Mouse (Mus musculus) heart, adult 8-10 months (tissue): Measurements from ENCODE around the gene Lgmn. TPM values are rescaled to one million over a fixed set of nuclear protein-coding genes. Genes with fewer than 3 reads are reported as not detected.

Source experiments
- DNase-seq: peaks from one replicate; pipeline ENCODE4 v3.0.0; 2022; ENCODE audit warnings: low spot score
- total RNA-seq, 4 experiments: library from RNA; stranded (reverse); gene quantifications; 2 replicates each; pipeline ENCODE4 v1.2.4; 2022

The Lgmn gene
- total RNA-seq, 4 experiments from 2014 or later, result 53.7 to 64.8 (median 60.5) TPM

- no peak for DNase-seq
Measured at GRCm38 (mm10) chr12:102434107-102434506, 5.5 kb downstream of the Lgmn start.

- no peak for DNase-seq
Measured at GRCm38 (mm10) chr12:102432238-102432637, 7.4 kb downstream of the Lgmn start.

- DNase-seq, result no peak
Measured at GRCm38 (mm10) chr12:102430228-102430627, 9.4 kb downstream of the Lgmn start.

DNA sequence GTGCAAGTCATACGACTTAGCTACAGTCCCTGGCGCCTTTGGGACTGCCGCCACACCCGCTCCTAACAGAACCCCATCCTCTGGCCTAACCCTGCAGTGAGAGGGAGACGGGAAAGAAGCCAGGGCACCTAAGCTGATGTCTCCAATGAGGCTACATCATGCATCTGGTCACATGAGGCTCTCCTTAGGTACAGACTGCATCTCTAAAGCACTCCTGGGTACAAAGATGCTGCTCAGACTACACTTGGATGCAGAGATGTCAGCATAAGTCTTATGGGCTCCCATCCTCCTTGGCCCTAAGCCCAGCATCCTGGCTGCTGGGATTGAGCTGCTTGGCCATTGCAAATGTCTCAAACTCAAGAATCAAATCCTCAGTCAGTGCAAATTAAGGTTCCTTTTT lies 10.0 kb downstream of the Lgmn start:
- DNase-seq, result no peak

DNA sequence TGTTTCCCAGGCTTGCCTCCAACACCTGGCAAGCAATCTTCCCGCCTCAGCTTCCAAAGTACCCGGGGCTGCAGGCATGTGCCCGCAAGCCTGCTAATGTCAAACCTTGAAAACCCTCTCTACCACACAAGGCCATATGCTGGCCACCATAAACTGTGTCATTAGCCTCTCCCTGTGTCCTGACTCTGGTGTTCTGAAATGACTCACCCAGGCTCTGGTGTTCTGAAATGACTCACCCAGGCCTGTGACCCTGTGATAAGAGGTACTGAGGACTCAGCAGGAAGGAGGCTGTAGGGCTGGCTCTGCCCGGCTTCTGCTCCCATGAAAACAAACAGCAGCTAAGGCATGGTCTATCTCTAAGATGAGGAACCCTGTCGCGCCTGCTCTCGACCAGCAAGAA lies 13.3 kb downstream of the Lgmn start:
- no peak for DNase-seq

- no peak for DNase-seq
Measured at GRCm38 (mm10) chr12:102425048-102425578, 14.5 kb downstream of the Lgmn start.

- DNase-seq, result no peak
Measured at GRCm38 (mm10) chr12:102424456-102424855, 15.2 kb downstream of the Lgmn start.

DNA sequence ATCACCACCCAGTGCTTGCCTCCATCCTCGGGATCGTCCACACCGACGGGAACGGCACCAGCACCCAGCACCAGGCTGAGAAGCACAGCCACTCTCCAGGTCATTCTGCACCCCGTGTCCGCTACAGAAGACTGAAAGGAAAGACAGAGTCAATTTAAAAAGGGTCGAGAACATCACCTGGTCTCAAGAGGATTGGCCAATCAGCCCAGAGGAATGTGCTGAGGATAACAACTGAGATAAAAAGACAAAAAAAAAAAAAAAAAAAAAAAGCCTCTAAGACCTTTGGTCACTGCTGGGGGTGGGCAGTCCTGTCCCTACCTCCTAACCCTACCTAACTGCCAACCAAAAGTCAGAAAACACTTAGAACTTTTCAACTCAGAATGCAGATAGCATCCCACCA lies 16.0 kb downstream of the Lgmn start:
- DNase-seq, result no peak

DNA sequence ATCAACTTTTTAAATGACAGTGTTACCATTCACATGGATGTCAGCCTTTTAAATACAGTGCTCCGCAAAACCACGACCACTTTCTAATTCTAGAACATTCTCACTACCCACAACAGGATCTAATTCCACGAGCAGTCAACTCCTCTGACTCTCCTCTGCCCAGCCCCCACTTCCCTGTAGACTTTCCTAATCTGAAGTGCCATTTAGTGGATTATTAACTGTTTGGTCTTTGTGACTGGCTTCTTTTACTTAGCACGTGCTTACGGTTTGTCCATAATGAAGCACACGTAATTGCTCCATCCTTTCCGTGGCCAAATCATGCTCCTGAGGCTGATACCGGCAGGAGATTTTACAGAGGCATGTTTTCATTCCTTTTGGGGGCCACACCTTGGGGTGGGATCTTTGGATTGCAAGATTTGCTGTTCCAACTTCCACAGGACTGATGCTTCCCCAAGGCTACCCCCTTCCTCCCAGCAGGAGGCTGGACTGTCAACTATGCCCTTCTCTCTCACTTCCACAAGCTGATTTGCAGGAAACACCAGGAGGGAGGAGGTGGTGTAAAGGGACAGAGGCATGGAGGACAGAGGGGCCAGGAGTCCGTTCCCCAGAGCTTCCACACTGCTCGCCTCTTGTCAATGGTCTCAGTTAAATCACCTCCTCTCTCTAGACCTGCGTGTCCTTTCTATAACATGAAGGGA lies 16.8 kb downstream of the Lgmn start:
- no peak for DNase-seq

- peak; percentile 79 for DNase-seq
Measured at GRCm38 (mm10) chr12:102422065-102422464, 17.5 kb downstream of the Lgmn start.

GRCm38 (mm10) chr12:102420168-102420890 lies 19.3 kb downstream of the Lgmn start:
- no peak for DNase-seq

- no peak for DNase-seq
Measured at GRCm38 (mm10) chr12:102419544-102419943, 20.1 kb downstream of the Lgmn start.

GRCm38 (mm10) chr12:102417701-102418100 lies 21.9 kb downstream of the Lgmn start:
- DNase-seq, result no peak

DNA sequence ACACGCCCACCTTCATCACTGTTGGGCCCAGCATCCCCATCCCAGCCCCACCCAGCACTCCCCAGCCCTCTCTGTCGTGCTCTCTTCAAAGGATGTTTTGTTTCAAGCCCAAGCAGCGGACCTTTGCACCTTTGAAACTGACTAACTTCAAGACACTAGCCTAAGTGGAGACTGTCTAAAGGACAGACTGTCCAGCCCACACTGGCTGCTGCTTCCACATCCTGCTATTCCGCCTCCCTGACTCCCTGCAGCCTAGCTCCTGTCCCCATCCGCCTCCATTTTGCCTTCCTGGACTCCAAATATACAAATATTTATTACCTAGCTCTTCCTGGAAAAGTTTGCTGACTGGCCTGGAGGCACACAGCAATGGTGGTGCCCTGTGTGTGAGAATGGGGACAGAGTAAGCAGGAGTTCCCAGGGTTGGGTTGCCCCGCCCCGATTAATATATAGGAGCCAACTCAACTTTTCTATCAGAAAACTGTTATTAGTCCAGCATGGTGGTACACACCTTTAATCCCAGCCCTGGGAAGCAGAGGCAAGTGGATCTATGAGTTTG lies 22.6 kb downstream of the Lgmn start:
- DNase-seq, result no peak

DNA sequence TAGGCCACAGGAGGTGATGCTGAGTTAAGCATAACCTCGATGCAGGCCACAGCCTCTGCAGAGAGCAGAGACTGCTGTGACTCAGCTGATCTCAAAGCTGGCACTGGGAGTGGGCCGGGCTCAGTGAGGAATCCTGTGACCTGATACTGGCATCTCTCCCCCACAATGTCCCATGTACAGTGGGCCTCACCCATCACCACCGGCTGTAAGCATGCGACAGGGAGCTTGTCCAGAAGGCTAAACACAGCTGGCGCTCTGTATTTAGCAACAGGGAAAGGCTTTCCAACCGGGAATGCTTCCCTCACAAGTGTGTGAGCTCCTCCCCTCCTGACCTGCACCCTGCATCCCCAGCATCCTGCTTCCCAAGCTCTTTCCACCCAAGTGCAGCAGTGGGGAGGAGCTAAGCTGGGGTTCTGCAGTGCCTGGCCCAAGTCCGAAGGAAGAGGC lies 23.2 kb downstream of the Lgmn start:
- DNase-seq, result peak; percentile 75

- DNase-seq, result no peak
Measured at GRCm38 (mm10) chr12:102414686-102415085, 24.9 kb downstream of the Lgmn start.

GRCm38 (mm10) chr12:102413171-102413570 lies 26.4 kb downstream of the Lgmn start:
- no peak for DNase-seq

- DNase-seq, result no peak
Measured at GRCm38 (mm10) chr12:102398588-102398987, 41.0 kb downstream of the Lgmn start.

DNA sequence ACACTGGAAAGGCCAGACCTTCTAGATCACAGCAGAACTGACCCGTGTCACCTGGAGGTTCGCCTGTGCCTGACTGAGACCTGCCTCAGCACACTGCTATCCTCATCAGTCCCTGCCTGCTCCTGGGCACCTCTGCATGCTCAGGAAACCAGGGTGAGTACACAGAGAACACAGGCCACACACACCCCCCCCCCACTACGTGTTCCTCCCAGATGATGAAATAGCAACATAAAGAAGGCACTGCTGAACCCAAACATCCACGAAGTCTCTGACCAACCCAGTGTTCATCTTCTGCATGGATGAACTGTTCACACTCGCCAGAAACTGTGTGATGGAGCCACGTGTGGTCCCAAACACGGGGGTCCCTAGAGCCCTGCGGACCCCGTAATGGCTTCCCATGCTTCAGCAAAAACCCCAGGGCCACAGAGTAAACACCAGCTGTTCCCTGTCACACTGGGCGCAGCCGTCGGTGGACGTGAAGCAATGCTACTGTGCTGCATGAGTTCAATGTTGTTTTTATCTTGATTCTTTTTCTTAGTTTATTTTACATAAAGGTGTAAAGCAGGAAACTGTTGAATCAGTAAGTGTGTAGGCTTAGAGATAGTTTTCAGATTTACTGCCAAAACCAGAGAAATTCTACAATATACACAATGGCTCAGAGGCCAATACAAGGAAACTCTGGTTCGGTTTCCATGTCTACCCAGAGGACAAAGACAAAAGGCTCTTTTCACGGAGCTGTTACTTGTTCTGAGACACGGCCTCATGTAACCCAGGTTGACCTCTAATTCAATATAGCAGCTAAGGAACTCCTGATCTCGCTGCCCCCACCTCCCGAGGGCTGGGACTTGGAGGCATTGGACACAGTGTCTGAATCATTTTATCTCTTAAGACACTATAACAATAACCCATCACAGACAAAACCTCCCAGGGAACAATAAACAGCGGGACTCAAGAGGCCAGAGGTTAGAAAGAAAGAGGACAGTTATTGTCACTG lies 43.3 kb downstream of the Lgmn start:
- no peak for DNase-seq

DNA sequence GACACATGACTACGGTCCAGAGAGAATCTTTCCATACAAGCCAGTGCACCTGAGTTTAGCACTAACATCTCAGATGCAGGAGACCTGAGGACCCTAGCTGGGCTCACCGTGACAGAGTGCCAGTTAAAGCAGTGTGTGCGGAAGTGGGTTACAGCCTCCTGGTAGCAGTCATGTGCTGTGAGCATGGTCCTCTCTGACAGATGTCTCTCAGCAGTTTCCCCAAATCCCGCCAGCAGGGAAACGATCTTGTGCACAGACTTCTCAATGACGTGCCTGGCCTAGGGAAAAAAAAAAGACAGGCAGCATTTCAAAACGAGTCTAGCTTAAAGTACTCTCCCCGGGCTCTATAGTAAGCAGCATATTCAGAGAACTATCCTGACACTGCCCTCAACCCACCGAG lies 44.1 kb downstream of the Lgmn start:
- no peak for DNase-seq

DNA sequence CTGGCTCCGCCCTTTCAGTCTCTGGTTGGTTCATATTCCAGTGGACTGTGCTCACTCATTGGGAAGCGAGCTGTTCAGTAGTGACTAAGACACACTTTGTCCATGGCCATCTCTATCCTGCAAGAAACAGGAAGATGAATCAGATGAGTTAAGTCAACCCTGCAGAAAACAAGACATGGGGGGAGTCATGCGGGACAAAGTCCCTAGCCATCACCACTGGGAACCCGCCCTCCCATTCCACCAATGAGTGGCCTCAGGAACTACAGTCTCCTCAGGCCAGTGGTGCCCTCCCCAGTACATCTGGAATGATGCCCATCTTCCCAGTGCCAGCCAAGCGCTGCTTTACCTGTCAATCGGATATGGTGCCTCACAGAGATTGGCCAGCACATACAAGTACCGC lies 45.1 kb downstream of the Lgmn start:
- no peak for DNase-seq
